Mouse (Mus musculus): ENCODE measurements around the gene Glra4. TPM values are rescaled to one million over a fixed set of nuclear protein-coding genes. Genes with fewer than 3 reads are reported as not detected.

The Glra4 gene
- not detected for total RNA-seq (2023)

GRCm38 (mm10) chrX:136780041-136780440 lies at the start of gene Glra4:
Gene Glra4 (minus strand): TSS chrX:136780141.

GRCm38 (mm10) chrX:136822371-136822770 lies 42.4 kb upstream of the Glra4 start, which contains the start of gene Plp1:
Gene Plp1 (plus strand): TSS chrX:136822671.

GRCm38 (mm10) chrX:136743459-136743858 lies 36.5 kb downstream of the Glra4 start, which contains the start of gene Morf4l2:
Gene Morf4l2 (minus strand): TSS chrX:136743690.

Other genes starting within 250 kb of the Glra4 start
- gene Kir3dl2, start 236.1 kb downstream of the Glra4 start, total RNA-seq (2023), result not detected
- gene Tceal3, start 189.3 kb downstream of the Glra4 start, total RNA-seq (2023), result 3.2 TPM
- gene Tceal1, start 72.2 kb downstream of the Glra4 start, total RNA-seq (2023), result 0.59 TPM
- 158 TPM for gene Morf4l2, start 36.5 kb downstream of the Glra4 start, total RNA-seq (2023)
- gene Plp1, start 42.5 kb upstream of the Glra4 start, total RNA-seq (2023), result 3.0 TPM
- not detected for gene Rab9b, start 88.6 kb upstream of the Glra4 start, total RNA-seq (2023)
- gene H2bfm, start 147.2 kb upstream of the Glra4 start, total RNA-seq (2023), result not detected
- 4.1 TPM for gene Tmsb15b2, start 195.4 kb upstream of the Glra4 start, total RNA-seq (2023)
- gene Tmsb15l, start 196.7 kb upstream of the Glra4 start, total RNA-seq (2023), result 3.0 TPM
- 10.8 TPM for gene Tmsb15b1, start 196.7 kb upstream of the Glra4 start, total RNA-seq (2023)
- gene Zcchc18, start 213.0 kb upstream of the Glra4 start, total RNA-seq (2023), result 2.7 TPM

All from CD4-positive naive resting alpha-beta T cell, adult 76 days (primary cell).